Mouse (Mus musculus) thymus, postnatal 4 days (tissue): ENCODE measurements around the gene Zfp672.

Experiments
- DNase-seq: peaks from one replicate; pipeline ENCODE4 v3.0.0; 2021

Gene Zfp672

GRCm38 (mm10) chr11:58275756-58276155, 54.4 kb downstream of the Zfp672 start:
- DNase-seq: no peak

GRCm38 (mm10) chr11:58274572-58274971, 55.6 kb downstream of the Zfp672 start, which contains the start of gene 4930438A08Rik:
TSS of gene 4930438A08Rik (plus strand) at chr11:58274799.
- no peak for DNase-seq

- no peak for DNase-seq
Measured at GRCm38 (mm10) chr11:58268285-58268684, 61.9 kb downstream of the Zfp672 start.
